Mouse (Mus musculus) midbrain, embryonic 16.5 days (tissue): ENCODE data around the gene Pcmtd2. TPM values are rescaled to one million over a fixed set of nuclear protein-coding genes. Genes with fewer than 3 reads are reported as not detected.

ENCODE experiments used
- polyA plus RNA-seq: library from polyadenylated mRNA; unstranded; fragments of >200 nt; fragmentation: Nextera tagmentation; extraction: Ambion mirVana; gene quantifications from 2 replicates; pipeline ENCODE4 v1.2.1, GENCODE M21; 2015

The Pcmtd2 gene
- polyA plus RNA-seq, 1 experiment from 2014 or later, result 34.4 TPM

Other genes starting within 250 kb of the Pcmtd2 start
- 59.7 and 64.6 TPM in 2 replicates for gene Prpf6, start 246.0 kb upstream of the Pcmtd2 start, polyA plus RNA-seq
- 70.0 and 78.0 TPM in 2 replicates for gene Zfp512b, start 245.1 kb upstream of the Pcmtd2 start, polyA plus RNA-seq
- gene Samd10, start 238.6 kb upstream of the Pcmtd2 start, polyA plus RNA-seq, result 213 and 216 TPM in 2 replicates
- gene Gm29797, start 180.8 kb upstream of the Pcmtd2 start, polyA plus RNA-seq, result 0.25 and 0.39 TPM in 2 replicates
- gene Sox18, start 166.2 kb upstream of the Pcmtd2 start, polyA plus RNA-seq, result 14.6 and 15.7 TPM in 2 replicates
- 58.2 and 59.2 TPM in 2 replicates for gene Tcea2, start 157.5 kb upstream of the Pcmtd2 start, polyA plus RNA-seq
- gene Rgs19, start 143.9 kb upstream of the Pcmtd2 start, polyA plus RNA-seq, result 60.8 and 65.1 TPM in 2 replicates
- gene Lkaaear1, start 139.4 kb upstream of the Pcmtd2 start, polyA plus RNA-seq, result not detected in 2 replicates
- 103 and 111 TPM in 2 replicates for gene Oprl1, start 122.8 kb upstream of the Pcmtd2 start, polyA plus RNA-seq
- 15.6 and 19.2 TPM in 2 replicates for gene Myt1, start 74.5 kb upstream of the Pcmtd2 start, polyA plus RNA-seq
- gene Polr3k, start 26.5 kb downstream of the Pcmtd2 start, polyA plus RNA-seq, result 79.4 and 85.3 TPM in 2 replicates
- not detected in 2 replicates for gene Gm14496, start 153.3 kb downstream of the Pcmtd2 start, polyA plus RNA-seq